Mouse (Mus musculus): ENCODE results near the gene Slc6a13.

GRCm38 (mm10) chr6:121326486-121327069, 26.6 kb downstream of the Slc6a13 start:
- TF ChIP-seq CTCF (IDR thresholded peaks at IDR 0.05; ENCODE audit: extremely low read depth, insufficient read depth, low read length) (no peak), POLR2A (IDR thresholded peaks at IDR 0.05; ENCODE audit: extremely low read depth, insufficient read depth, low read length) (no peak)
